ENCODE assay signal across 19 mouse cellular contexts in the genomic region with DNA sequence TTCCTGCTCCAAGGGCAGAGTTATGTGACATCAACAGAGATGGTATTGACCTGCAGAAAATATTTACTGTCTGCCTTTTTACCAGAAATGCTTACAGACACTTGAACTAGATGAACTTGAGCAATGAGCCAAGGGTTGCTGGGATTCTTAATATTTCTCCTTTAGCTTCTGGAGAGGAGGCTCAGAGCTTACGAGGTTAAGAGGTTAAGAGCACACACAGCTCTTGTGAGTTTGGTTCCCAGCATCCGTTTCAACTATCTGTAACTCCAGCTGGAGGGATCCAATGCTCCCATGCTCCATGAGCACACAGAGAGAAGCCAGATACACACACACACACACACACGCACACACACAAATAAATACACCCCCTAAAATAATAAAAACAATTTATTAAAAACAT.
A peak's percentile ranks its signal among the peaks of the same experiment; 100 is the strongest.
DNase-seq lines count a peak whose midpoint lies in the region; ATAC-seq and TF ChIP-seq lines count a peak whose summit lies in the region.
"Had no signal": no experiment of that assay in that cellular context is flagged by ENCODE, and none has a peak within 500 bp of the region (broad histone marks: within the 10 kb centered on the region; RNA-seq: fewer than 3 reads in every experiment).

No protein-coding gene starts in this region.

- no peak for ATAC-seq in kidney, embryonic 15.5 days (replicated peaks; ENCODE audit: low FRiP score)
- ATAC-seq: forebrain, embryonic 15.5 days; Patski had no signal

- WGBS in kidney, embryonic 15.5 days, result 63% methylated on average over 3 of the region's 3 CpGs

- no peaks in the 10 kb centered on the region for H3K36me3 ChIP-seq in kidney, embryonic 15.5 days
- H3K36me3 ChIP-seq: embryonic facial prominence, embryonic 15.5 days; forebrain, embryonic 15.5 days; heart, embryonic 10.5 days; hindbrain, embryonic 12.5 days had no signal

- peak; percentile 8 for DNase-seq in kidney, adult 9 months
- DNase-seq in kidney, adult 11 months, result no peak
- DNase-seq in kidney, postnatal 14 days, result peak; percentile 8
- DNase-seq in yolk sac, embryonic 10.5 days (ENCODE audit: low spot score), result peak; percentile 36
- no peak for DNase-seq in right cerebral cortex, postnatal 10 days (ENCODE audit: low spot score in 2 of 2)
- DNase-seq: adrenal gland, adult 8-10 months; adrenal gland, postnatal 36 days; cerebellum, adult 8-10 months; cerebellum, postnatal 14 days; embryo, embryonic 11 days; gastrocnemius, postnatal 36 days had no signal

- H3K27me3 ChIP-seq in kidney, embryonic 15.5 days, result no peaks in the 10 kb centered on the region
- H3K27me3 ChIP-seq: CH12.LX; embryonic facial prominence, embryonic 15.5 days; forebrain, embryonic 15.5 days; hindbrain, embryonic 12.5 days; Patski had no signal

- 0 out of 2 replicates have a peak, but pooled peaks cover 4% of the 10 kb centered on the region for H3K4me1 ChIP-seq in kidney, embryonic 15.5 days
- H3K4me1 ChIP-seq in embryonic fibroblast, embryonic 13.5 days (ENCODE audit: control insufficient read depth, insufficient read depth, low read length), result peaks cover 5% of the 10 kb centered on the region
- H3K4me1 ChIP-seq: forebrain, embryonic 15.5 days; heart, embryonic 10.5 days; hindbrain, embryonic 12.5 days had no signal

- TF ChIP-seq POLR2A in embryonic fibroblast, embryonic 13.5 days (IDR thresholded peaks at IDR 0.05; ENCODE audit: low read depth, low read length), result no peak

- H3K9me3 ChIP-seq in kidney, embryonic 15.5 days (replicated peaks), result no peaks in the 10 kb centered on the region
- H3K9me3 ChIP-seq: embryonic facial prominence, embryonic 15.5 days; forebrain, embryonic 15.5 days had no signal

- no peak overlapping the region for H3K9ac ChIP-seq in kidney, embryonic 15.5 days
- H3K9ac ChIP-seq: embryonic facial prominence, embryonic 15.5 days; forebrain, embryonic 15.5 days; hindbrain, embryonic 12.5 days had no signal

- no peak for TF ChIP-seq CTCF in embryonic fibroblast, embryonic 13.5 days (IDR thresholded peaks at IDR 0.05; ENCODE audit: borderline replicate concordance, insufficient read depth, low read length)

- H3K27ac ChIP-seq in kidney, embryonic 15.5 days, result no peak overlapping the region
- peak overlapping the region; percentile 37; the same call in 1 of the 2 replicates for H3K27ac ChIP-seq in embryonic fibroblast, embryonic 13.5 days (ENCODE audit: insufficient read depth, low read length)
- H3K27ac ChIP-seq: embryonic facial prominence, embryonic 15.5 days; forebrain, embryonic 15.5 days; heart, embryonic 10.5 days; hindbrain, embryonic 12.5 days had no signal

- no peak overlapping the region for H3K4me2 ChIP-seq in kidney, embryonic 15.5 days
- H3K4me2 ChIP-seq: embryonic facial prominence, embryonic 15.5 days; forebrain, embryonic 15.5 days; hindbrain, embryonic 12.5 days had no signal

- H3K4me3 ChIP-seq in kidney, embryonic 15.5 days (replicated peaks), result no peak overlapping the region
- no peak overlapping the region for H3K4me3 ChIP-seq in embryonic fibroblast, embryonic 13.5 days (ENCODE audit: insufficient read depth, low read length)
- H3K4me3 ChIP-seq: embryonic facial prominence, embryonic 15.5 days; forebrain, embryonic 15.5 days; heart, embryonic 10.5 days; hindbrain, embryonic 12.5 days had no signal

Comparison
In these comparisons a context has a peak if more than half of its experiments do, and no peak if none do; other contexts are left out.
1. DNase-seq: peak in kidney, adult 9 months (single experiment), kidney, postnatal 14 days (single experiment) and yolk sac, embryonic 10.5 days (single experiment); none in kidney, adult 11 months (single experiment) and right cerebral cortex, postnatal 10 days (0 of 2).